Mouse (Mus musculus): ENCODE data around the gene Mreg.
"Not testable (repeated sequence)": the region's sequence is repeated elsewhere in the genome, so short reads cannot be mapped to it uniquely, and the experiment has no call there.

The Mreg gene

GRCm38 (mm10) chr1:72211701-72212699 is at the start of gene Mreg:
Gene Mreg (minus strand): TSS chr1:72212307.
- no peak for DNase-seq (ENCODE audit: low read depth, low spot score)

GRCm38 (mm10) chr1:72256381-72257256 is 44.5 kb upstream of the Mreg start:
- DNase-seq (ENCODE audit: low read depth, low spot score): no peak

- DNase-seq (ENCODE audit: low read depth, low spot score): no peak
Measured at GRCm38 (mm10) chr1:72255854-72256175, 43.7 kb upstream of the Mreg start.

GRCm38 (mm10) chr1:72255062-72255853 is 43.2 kb upstream of the Mreg start:
- DNase-seq (ENCODE audit: low read depth, low spot score): peak; percentile 77

GRCm38 (mm10) chr1:72254545-72255061 is 42.5 kb upstream of the Mreg start:
- peak; percentile 79 for DNase-seq (ENCODE audit: low read depth, low spot score)

GRCm38 (mm10) chr1:72253881-72254491 is 41.9 kb upstream of the Mreg start:
- no peak for DNase-seq (ENCODE audit: low read depth, low spot score)

GRCm38 (mm10) chr1:72251806-72252205 is 39.7 kb upstream of the Mreg start:
- no peak for DNase-seq (ENCODE audit: low read depth, low spot score)

GRCm38 (mm10) chr1:72248226-72248737 is 36.2 kb upstream of the Mreg start:
- not testable (repeated sequence) for DNase-seq (ENCODE audit: low read depth, low spot score)

GRCm38 (mm10) chr1:72244317-72245036 is 32.4 kb upstream of the Mreg start:
- peak; percentile 76 for DNase-seq (ENCODE audit: low read depth, low spot score)

- DNase-seq (ENCODE audit: low read depth, low spot score): peak; percentile 95
Measured at GRCm38 (mm10) chr1:72243656-72244316, 31.7 kb upstream of the Mreg start.

- no peak for DNase-seq (ENCODE audit: low read depth, low spot score)
Measured at GRCm38 (mm10) chr1:72242581-72243143, 30.6 kb upstream of the Mreg start.

GRCm38 (mm10) chr1:72239113-72239512 is 27.0 kb upstream of the Mreg start:
- DNase-seq (ENCODE audit: low read depth, low spot score): not testable (repeated sequence)

- DNase-seq (ENCODE audit: low read depth, low spot score): no peak
Measured at GRCm38 (mm10) chr1:72238016-72238580, 26.0 kb upstream of the Mreg start.

- DNase-seq (ENCODE audit: low read depth, low spot score): no peak
Measured at GRCm38 (mm10) chr1:72237007-72237775, 25.1 kb upstream of the Mreg start.

- DNase-seq (ENCODE audit: low read depth, low spot score): peak; percentile 74
Measured at GRCm38 (mm10) chr1:72236363-72237006, 24.4 kb upstream of the Mreg start.

GRCm38 (mm10) chr1:72232592-72232991 is 20.5 kb upstream of the Mreg start:
- not testable (repeated sequence) for DNase-seq (ENCODE audit: low read depth, low spot score)

- no peak for DNase-seq (ENCODE audit: low read depth, low spot score)
Measured at GRCm38 (mm10) chr1:72228974-72229373, 16.9 kb upstream of the Mreg start.

Measured in telencephalon, adult 2 months (tissue).